Mouse (Mus musculus) forebrain, embryonic 14.5 days (tissue): ENCODE data around the gene Socs2. TPM values are rescaled to one million over a fixed set of nuclear protein-coding genes. Genes with fewer than 3 reads are reported as not detected.

ENCODE experiments used
- ATAC-seq: fragments of 200-750 bp; cut with Nextera tagmentation; 2 replicates; pipeline ENCODE4 v1.8.0; 2017; ENCODE audit warnings: mild to moderate bottlenecking, moderate library complexity
- DNase-seq: peaks from one replicate; pipeline ENCODE4 v3.0.0-alpha.2; 2015; ENCODE audit warnings: low spot score
- H3K27ac ChIP-seq: fragments of 300-500 bp; sonication (generic); 2 replicates; pipeline ENCODE4 v1.5.1; 2014; ENCODE audit warnings: low read depth, mild to moderate bottlenecking, control low read depth, low read length, moderate library complexity
- H3K27me3 ChIP-seq: fragments of 300-500 bp; sonication (generic); replicated peaks from 2 replicates; pipeline ENCODE4 v1.6.1; 2014; ENCODE audit warnings: low read length, control low read depth, mixed read lengths; ENCODE audit not compliant: control insufficient read depth, insufficient read depth
- H3K36me3 ChIP-seq: fragments of 300-500 bp; sonication (generic); 2 replicates; pipeline ENCODE4 v1.6.1; 2014; ENCODE audit warnings: low read length, control low read depth; ENCODE audit not compliant: control insufficient read depth, insufficient read depth
- H3K4me1 ChIP-seq: fragments of 300-500 bp; sonication (generic); 2 replicates; pipeline ENCODE4 v1.6.1; 2014; ENCODE audit warnings: antibody characterized with exemption, low read length, control low read depth; ENCODE audit not compliant: control insufficient read depth, insufficient read depth
- H3K4me2 ChIP-seq: fragments of 300-500 bp; sonication (generic); 2 replicates; pipeline ENCODE4 v1.6.1; 2014; ENCODE audit warnings: mild to moderate bottlenecking, control low read depth, low read length
- H3K4me3 ChIP-seq: fragments of 300-500 bp; sonication (generic); 2 replicates; pipeline ENCODE4 v1.5.1; 2014; ENCODE audit warnings: low read depth, low read length, control low read depth
- H3K9ac ChIP-seq: fragments of 300-500 bp; sonication (generic); 2 replicates; pipeline ENCODE4 v1.6.1; 2014; ENCODE audit warnings: mild to moderate bottlenecking, low read length, control low read depth, moderate library complexity
- H3K9me3 ChIP-seq: fragments of 300-500 bp; sonication (generic); replicated peaks from 2 replicates; pipeline ENCODE4 v1.6.1; 2016; ENCODE audit warnings: low read length, control low read depth, mixed read lengths; ENCODE audit not compliant: control insufficient read depth
- WGBS: fragments of 180-500 bp; shearing (Covaris S2); extraction: QIAGEN DNeasy Blood & Tissue Kit; methylation state at CpG from one replicate; pipeline ENCODE4 v1.1.7; 2014; 5-methylcytosine and 5-hydroxymethylcytosine counted together
- polyA plus RNA-seq: library from polyadenylated mRNA; unstranded; fragments of >200 nt; fragmentation: Nextera tagmentation; extraction: Ambion mirVana; gene quantifications from 2 replicates; pipeline ENCODE4 v1.2.1, GENCODE M21; 2014

The Socs2 gene
- polyA plus RNA-seq, 1 experiment from 2014 or later: 145 TPM

- DNase-seq: no peak
- ATAC-seq: no peak
Measured at GRCm38 (mm10) chr10:95429111-95429510, 12.1 kb upstream of the Socs2 start.

GRCm38 (mm10) chr10:95426207-95427115 is 9.5 kb upstream of the Socs2 start:
- no peaks in the 10 kb centered on the region for H3K27me3 ChIP-seq
- ATAC-seq (no peak), DNase-seq (no peak)
- H3K4me3 ChIP-seq: no peak overlapping the region
- H3K36me3 ChIP-seq: no peaks in the 10 kb centered on the region
- 89% methylated on average over 9 of the region's 9 CpGs for WGBS
- H3K27ac ChIP-seq: no peak overlapping the region
- no peaks in the 10 kb centered on the region for H3K9me3 ChIP-seq
- H3K4me1 ChIP-seq: no peaks in the 10 kb centered on the region
- no peak overlapping the region for H3K4me2 ChIP-seq
- no peak overlapping the region for H3K9ac ChIP-seq

More at GRCm38 (mm10) chr10:95429111-95429510, 12.1 kb upstream of the Socs2 start:
- Histone ChIP-seq H3K4me2 (no peak overlapping the region), H3K4me3 (no peak overlapping the region), H3K4me1 (no peaks in the 10 kb centered on the region), H3K9ac (no peak overlapping the region), H3K27ac (no peak overlapping the region), H3K36me3 (no peaks in the 10 kb centered on the region), H3K9me3 (no peaks in the 10 kb centered on the region), H3K27me3 (no peaks in the 10 kb centered on the region)
- 96% methylated on average over 1 of the region's 1 CpGs for WGBS

GRCm38 (mm10) chr10:95422681-95423080 is 5.7 kb upstream of the Socs2 start:
- Histone ChIP-seq H3K27me3 (no peaks in the 10 kb centered on the region), H3K27ac (no peak overlapping the region), H3K9me3 (no peaks in the 10 kb centered on the region), H3K4me2 (no peak overlapping the region), H3K9ac (no peak overlapping the region), H3K4me3 (no peak overlapping the region), H3K4me1 (no peaks in the 10 kb centered on the region; the same call in 1 of the 2 replicates), H3K36me3 (no peaks in the 10 kb centered on the region)
- 88% methylated on average over 5 of the region's 5 CpGs for WGBS
- no peak for DNase-seq
- no peak for ATAC-seq

GRCm38 (mm10) chr10:95420284-95420683 is 3.3 kb upstream of the Socs2 start:
- no peak for ATAC-seq
- H3K9ac ChIP-seq: no peak overlapping the region
- H3K27ac ChIP-seq: no peak overlapping the region
- no peak overlapping the region for H3K4me2 ChIP-seq
- no peaks in the 10 kb centered on the region for H3K36me3 ChIP-seq
- peaks cover 3% of the 10 kb centered on the region; the same call in 1 of the 2 replicates for H3K4me1 ChIP-seq
- no peak overlapping the region for H3K4me3 ChIP-seq
- no peaks in the 10 kb centered on the region for H3K9me3 ChIP-seq
- no peaks in the 10 kb centered on the region for H3K27me3 ChIP-seq
- DNase-seq: no peak
- WGBS: 72% methylated on average over 10 of the region's 10 CpGs

- 90% methylated on average over 3 of the region's 3 CpGs for WGBS
- Histone ChIP-seq H3K4me3 (no peak overlapping the region), H3K27ac (no peak overlapping the region), H3K27me3 (no peaks in the 10 kb centered on the region), H3K36me3 (no peaks in the 10 kb centered on the region), H3K9ac (no peak overlapping the region), H3K9me3 (no peaks in the 10 kb centered on the region), H3K4me1 (peaks cover 3% of the 10 kb centered on the region; the same call in 1 of the 2 replicates), H3K4me2 (no peak overlapping the region)
- DNase-seq (no peak), ATAC-seq (no peak)
Measured at GRCm38 (mm10) chr10:95419726-95420125, 2.7 kb upstream of the Socs2 start.

GRCm38 (mm10) chr10:95418631-95419030 is 1.7 kb upstream of the Socs2 start:
- no peak overlapping the region for H3K4me2 ChIP-seq
- ATAC-seq (no peak), DNase-seq (no peak)

GRCm38 (mm10) chr10:95417496-95418236 is 686 bp upstream of the Socs2 start:
- no peaks in the 10 kb centered on the region for H3K27me3 ChIP-seq
- WGBS: under 1% methylated on average over 25 of the region's 25 CpGs
- H3K9me3 ChIP-seq: no peaks in the 10 kb centered on the region
- H3K27ac ChIP-seq: peak overlapping the region; percentile 70; the same call in 1 of the 2 replicates
- H3K4me2 ChIP-seq: peak overlapping the region; percentile 97
- H3K4me3 ChIP-seq: peak overlapping the region; percentile 76
- ATAC-seq (no peak; the same call in 1 of the 2 replicates), DNase-seq (peak; percentile 75)
- peaks cover 3% of the 10 kb centered on the region; the same call in 1 of the 2 replicates for H3K4me1 ChIP-seq
- H3K9ac ChIP-seq: peak overlapping the region; percentile 63
- no peaks in the 10 kb centered on the region for H3K36me3 ChIP-seq

More at GRCm38 (mm10) chr10:95418631-95419030, 1.7 kb upstream of the Socs2 start:
- H3K9me3 ChIP-seq: no peaks in the 10 kb centered on the region
- no peak overlapping the region for H3K4me3 ChIP-seq
- no peaks in the 10 kb centered on the region for H3K36me3 ChIP-seq
- no peak overlapping the region for H3K9ac ChIP-seq
- H3K27ac ChIP-seq: no peak overlapping the region
- no peaks in the 10 kb centered on the region for H3K27me3 ChIP-seq
- 62% methylated on average over 6 of the region's 6 CpGs for WGBS
- H3K4me1 ChIP-seq: peaks cover 3% of the 10 kb centered on the region; the same call in 1 of the 2 replicates

- H3K36me3 ChIP-seq: peaks cover 5% of the 10 kb centered on the region; the same call in 1 of the 2 replicates
- peak overlapping the region; percentile 76 for H3K4me3 ChIP-seq
- H3K27ac ChIP-seq: peak overlapping the region; percentile 94
- ATAC-seq (peak; percentile 35; the same call in 1 of the 2 replicates), DNase-seq (no peak)
- no peaks in the 10 kb centered on the region for H3K27me3 ChIP-seq
- H3K9me3 ChIP-seq: no peaks in the 10 kb centered on the region
- peak overlapping the region; percentile 97 for H3K4me2 ChIP-seq
- H3K9ac ChIP-seq: peak overlapping the region; percentile 80
- under 1% methylated on average over 27 of the region's 34 CpGs for WGBS
- H3K4me1 ChIP-seq: peaks cover 3% of the 10 kb centered on the region; the same call in 1 of the 2 replicates
Measured at GRCm38 (mm10) chr10:95416361-95416684, 657 bp downstream of the Socs2 start.
